Mouse (Mus musculus): ENCODE measurements at regions not wholly inside any gene's neighbourhood (a gene's known extent, or its start where the extent isn't known, plus 50 kb on each side); places are given as distances from the start of the nearest gene placed in this dataset.
A peak's percentile ranks its signal among the peaks of the same experiment; 100 is the strongest.

DNA sequence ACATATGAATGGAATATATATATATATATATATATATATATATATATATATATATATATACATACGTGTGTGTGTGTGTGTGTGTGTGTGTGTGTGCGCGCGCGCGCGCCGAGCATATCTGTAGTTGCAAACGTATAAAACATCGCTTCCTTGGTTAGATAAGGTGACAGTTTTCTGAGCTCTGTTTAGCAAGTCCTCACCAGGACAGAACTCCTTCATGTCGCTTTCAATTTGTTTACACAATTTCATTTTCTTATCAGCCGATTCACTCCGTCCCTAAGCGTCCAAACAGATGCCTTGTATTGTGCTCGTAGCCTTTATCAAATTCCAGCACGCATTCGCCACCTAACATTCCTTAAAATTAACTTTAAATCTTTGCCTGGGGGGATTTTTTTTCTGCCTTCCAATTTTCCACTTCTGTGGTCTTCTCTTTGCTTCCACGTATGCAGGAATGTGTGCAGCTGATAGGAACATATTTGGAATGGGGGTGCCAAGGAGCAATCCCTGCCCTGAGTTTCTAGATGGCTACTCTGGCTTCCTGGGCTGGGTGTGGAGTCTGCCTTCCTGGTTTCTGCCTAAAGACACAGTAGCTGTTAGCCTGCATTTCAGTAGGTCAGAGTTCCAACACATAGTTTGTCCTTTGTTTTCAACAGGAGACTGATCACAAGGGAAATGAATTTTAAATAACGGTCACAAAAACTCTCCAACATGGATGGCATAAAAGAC is 575.7 kb downstream of the Robo2 start:
- no peak for DNase-seq

DNA sequence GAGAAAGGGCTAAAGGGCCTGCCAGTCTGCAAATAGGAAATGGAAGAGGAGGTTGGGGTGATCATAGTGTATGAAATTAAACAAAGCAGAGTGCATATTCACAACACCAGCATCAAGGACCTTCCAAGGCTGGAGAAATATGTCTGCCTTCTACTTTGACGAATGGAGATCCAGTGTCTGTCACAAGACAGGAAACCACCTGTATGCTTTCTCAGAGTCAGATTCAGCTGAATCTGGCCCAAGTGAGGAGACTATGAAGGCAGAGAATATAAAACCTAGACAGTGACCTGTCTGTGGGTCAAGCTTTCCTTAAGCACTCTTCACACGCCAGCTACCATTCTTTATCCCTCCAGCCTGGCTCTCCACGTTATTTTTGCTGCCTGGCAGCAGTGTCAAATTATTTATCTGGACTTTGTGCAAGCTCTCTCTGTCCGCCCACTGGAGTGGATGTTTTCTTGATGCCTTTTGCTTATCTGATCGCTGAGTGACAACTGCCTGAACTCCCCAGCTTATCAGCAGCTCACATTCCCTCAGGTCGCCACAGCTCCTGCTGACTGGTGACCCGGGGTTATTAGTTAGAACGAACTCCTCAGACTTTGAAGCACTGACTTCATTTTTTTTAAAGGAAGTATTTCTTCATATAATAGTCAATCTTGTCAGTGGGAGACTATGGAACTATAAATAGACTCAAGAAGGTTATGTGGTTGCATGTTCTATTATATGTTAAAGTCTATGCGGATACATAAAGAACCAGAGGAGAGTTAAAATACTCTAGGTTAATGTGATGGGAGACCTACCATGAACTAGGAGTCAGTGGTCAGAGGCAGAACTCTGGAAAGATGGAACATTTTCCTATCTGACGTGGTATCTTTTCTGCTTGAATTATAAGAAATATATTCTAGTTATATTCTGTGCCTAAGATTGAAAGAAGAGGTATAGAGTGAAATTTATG is 590.0 kb downstream of the Robo2 start:
- DNase-seq: no peak

DNA sequence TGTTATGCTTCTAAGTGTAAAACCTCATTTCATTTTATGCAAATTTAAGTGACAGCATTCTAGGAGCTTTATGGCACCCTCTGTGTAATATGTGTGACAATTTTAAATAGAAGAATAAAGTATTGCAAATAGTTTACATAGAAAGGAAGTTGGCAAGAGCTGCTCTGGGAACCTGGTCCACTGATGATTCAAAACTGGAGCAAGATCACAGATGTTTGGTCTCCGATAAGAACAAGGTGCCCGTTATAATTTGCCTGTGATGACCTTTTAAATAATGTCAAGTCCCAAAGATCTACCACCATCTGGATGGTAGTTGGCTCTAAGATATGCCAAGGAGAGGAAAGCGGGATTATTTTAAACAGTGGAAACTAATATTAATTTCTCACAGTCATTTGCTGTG is 607.1 kb downstream of the Robo2 start:
- DNase-seq: no peak

DNA sequence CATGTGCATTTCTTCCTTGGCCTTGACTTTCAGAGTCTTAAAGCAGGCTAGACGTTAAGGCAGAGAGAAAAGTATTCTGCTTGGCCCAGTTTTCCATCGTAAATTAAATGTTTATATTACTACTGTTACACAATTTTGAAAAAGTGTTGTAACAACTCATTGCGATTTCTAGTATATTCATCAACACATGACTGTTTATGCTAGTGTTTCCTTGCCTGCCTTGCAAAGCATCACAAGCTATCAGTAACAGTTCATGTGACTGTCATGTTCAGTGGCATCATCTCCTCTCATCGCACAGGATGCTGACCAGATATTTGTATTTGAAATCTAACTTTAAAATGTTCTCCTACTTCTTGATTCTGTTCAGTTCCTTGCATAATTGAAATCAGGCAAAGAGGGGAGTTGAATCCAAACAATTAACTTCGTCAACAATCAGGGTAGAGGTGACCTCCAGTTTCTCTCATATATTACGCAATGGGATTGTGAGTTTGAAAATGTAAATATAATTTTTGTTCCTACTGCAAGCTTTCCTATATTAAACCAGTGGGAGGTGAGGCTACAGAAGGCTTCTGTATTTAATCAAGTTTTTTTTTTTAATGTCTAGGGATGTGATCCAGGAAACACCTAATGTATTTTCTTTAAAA is 615.0 kb downstream of the Robo2 start:
- no peak for DNase-seq

- DNase-seq: no peak
Measured at GRCm38 (mm10) chr16:73785074-73785438, 626.6 kb downstream of the Robo2 start.

- DNase-seq: no peak
Measured at GRCm38 (mm10) chr16:73784296-73785073, 627.1 kb downstream of the Robo2 start.

- no peak for DNase-seq
Measured at GRCm38 (mm10) chr16:73772454-73772853, 639.2 kb downstream of the Robo2 start.

GRCm38 (mm10) chr16:73770440-73770856 is 641.2 kb downstream of the Robo2 start:
- DNase-seq: no peak

- DNase-seq: no peak
Measured at GRCm38 (mm10) chr16:73769729-73770128, 641.9 kb downstream of the Robo2 start.

DNA sequence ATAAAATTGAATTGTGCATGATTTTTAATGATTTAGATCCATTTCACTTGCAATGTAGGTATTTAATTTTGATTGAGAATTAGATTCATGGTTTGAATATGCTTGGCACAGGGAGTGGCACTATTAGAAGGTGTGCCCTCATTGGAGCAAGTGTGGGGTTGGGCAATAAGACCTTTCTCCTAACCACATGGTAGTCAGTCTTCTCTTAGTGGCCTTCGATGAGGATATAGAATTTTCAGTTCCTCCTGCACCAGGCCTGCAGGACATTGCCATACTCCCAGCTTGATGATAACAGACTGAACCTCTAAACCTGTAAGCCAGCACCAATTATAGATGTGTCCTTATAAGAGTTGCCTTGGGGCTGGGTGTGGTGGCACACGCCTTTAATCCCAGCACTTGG is 642.9 kb downstream of the Robo2 start:
- no peak for DNase-seq

GRCm38 (mm10) chr16:73765184-73765583 is 646.4 kb downstream of the Robo2 start:
- DNase-seq: no peak

DNA sequence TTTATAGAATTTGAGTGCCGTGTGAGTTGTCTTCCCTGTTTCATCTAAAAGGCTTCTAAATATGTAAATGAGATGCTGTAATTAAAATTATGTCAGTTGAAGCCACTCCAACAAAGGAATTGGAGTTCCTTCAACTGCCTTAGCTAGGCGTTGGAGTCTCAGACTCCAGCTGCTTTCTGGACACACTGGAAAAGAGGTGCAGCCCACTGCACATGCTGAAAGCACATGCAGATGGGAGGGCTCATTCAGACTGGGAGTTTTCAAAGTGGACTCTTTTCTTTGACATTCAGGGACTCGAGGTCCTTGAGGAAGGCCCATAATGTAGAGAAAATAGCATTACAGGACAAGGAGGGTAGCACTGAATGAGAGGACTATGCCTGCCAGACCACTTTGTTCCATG is 650.7 kb downstream of the Robo2 start:
- DNase-seq: no peak

- DNase-seq: no peak
Measured at GRCm38 (mm10) chr16:73758872-73759271, 652.8 kb downstream of the Robo2 start.

DNA sequence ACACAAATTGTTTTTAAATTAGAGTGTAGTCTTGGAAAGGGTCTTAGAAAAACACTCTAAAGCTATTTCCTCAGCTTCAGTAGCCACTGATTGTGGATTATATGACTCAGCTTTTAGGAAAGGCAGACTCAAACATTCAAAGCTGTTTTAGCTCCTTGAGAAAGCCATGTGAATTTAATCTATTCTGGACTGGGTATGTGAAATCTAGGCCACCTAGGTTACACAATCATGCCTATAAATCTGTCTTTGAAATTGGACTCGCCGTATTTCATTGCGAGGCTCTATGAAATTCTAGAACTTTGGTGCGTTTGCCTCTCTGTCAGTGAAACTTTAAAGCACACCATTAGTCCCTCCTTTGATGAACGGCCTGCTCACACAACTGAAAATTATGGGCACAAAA is 657.3 kb downstream of the Robo2 start:
- no peak for DNase-seq

- DNase-seq: no peak
Measured at GRCm38 (mm10) chr16:73728297-73728696, 683.3 kb downstream of the Robo2 start.

DNA sequence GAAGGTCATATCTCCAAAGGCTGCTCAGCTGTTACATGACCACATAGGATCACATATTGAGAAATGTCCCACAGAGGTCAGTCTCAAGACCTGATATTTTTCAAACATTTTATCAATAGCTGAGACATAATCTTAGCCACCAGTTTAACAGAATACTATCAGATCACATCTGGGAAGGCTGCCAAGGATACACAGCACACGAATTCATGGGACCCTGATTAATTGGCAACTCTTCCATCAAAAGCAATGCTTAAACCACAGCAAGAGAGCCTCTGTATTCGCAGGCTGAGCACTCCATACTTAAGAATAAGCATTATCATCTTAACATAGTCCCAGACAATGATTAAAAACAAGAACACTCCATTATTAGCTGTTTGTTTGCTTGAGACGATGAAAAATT is 691.9 kb downstream of the Robo2 start:
- DNase-seq: no peak

GRCm38 (mm10) chr16:73716301-73716700 is 695.3 kb downstream of the Robo2 start:
- no peak for DNase-seq

DNA sequence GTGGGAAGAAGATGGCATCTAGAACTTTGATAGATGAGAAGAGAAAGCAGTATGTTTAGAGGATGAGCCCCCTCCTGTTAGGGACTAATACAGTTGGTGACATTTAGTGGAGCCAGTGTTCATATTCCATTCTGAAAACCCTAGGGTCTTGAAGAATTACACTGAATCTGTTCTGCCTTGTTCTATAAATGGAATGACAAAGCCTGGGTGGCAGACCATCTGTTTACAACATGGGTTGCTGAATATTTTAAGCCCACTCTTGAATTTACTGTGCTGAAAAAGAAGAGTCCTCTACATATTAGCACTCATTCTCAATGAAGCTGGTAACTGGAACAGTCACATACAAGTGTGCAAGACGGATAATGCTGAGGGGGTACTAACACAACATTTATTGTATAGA is 704.6 kb downstream of the Robo2 start:
- no peak for DNase-seq

DNA sequence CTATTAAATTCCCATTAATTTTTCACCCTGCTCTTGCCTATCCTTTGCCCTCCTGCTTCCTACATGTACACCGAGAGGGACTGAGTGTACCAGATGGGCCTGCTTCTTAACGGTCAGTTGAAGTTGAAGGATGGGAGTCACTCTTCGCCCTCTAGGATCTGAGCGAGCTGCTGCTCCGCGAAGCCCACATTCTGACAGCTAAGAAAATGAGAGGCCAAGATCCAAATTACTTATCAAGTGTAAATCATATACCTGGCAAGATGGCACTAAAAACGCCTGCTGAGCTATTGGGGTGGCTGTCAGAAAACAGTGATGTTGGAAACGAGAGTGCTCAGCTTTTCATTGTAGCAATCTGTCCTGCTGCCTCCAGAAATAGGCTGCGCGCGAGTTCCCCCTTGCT is 722.4 kb downstream of the Robo2 start:
- DNase-seq: peak in 1 of 2 experiments; percentile 5

DNA sequence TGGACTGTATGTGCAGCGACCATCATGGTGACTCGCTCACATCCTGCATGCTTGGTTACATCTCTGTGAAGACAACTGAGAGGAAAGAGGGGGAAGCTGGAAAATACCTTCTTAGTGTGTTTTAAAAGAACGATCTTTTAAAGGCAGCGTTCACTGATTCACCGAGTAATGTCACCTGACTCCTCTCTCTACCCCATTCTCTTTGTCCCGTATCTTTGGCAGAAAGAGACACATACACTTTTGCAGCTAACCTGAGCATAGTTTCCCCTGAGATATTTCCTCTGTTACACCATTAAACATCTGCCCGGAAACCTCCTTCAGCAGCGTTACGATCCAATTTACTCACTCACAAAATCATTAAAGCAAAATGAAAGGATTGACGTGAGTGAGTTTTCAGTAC is 731.8 kb downstream of the Robo2 start:
- DNase-seq: no peak

- no peak for DNase-seq
Measured at GRCm38 (mm10) chr16:73670516-73670915, 741.1 kb downstream of the Robo2 start.

DNA sequence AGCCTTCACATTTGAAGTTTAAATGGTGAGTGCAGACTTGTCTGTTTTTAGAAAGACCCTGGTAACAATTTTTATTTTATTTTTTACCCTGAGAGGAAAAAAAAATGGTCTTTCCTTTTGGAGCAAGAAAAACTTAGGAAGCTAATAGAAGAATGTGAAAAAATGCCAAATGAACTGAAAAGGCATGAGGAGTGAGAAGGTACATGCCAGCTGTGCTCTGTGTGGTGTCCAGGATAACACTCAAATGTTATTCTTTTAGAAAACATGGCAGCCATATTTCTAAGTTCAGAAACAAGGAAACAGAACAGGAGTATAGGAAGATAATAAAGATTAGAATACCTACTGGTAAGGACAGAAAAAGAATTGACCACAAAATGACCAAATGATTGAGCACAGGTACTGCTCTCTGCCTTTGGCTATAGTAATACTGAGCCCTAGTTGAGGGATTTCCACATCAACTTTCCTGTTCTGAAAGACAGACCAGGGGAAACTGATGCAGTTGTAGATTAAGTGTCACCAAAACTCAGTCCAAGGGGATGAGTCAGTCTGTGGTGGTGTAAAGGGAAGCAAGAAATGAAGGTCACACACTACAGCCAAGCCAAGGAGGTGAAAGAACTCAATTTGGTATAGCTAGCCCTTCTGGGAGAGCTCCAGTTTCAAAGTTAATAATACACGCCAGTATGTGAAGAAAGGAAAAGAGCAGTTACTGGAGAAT is 758.5 kb downstream of the Robo2 start:
- no peak for DNase-seq
